Comparison of ENCODE assay signal across 8 mouse cellular contexts in genomic region chr4:150257252-150258204, GRCm38 (mm10). TPM values are rescaled to one million over a fixed set of nuclear protein-coding genes. Genes with fewer than 3 reads are reported as not detected.
DNase-seq lines count a peak whose midpoint lies in the region; ATAC-seq and TF ChIP-seq lines count a peak whose summit lies in the region.

No protein-coding gene starts in this region.

- no peak for TF ChIP-seq EP300 in liver, embryonic 14.5 days (IDR thresholded peaks at IDR 0.05; ENCODE audit: low read depth)

- H3K27me3 ChIP-seq in embryonic facial prominence, embryonic 15.5 days: no peaks in the 10 kb centered on the region
- no peaks in the 10 kb centered on the region for H3K27me3 ChIP-seq in heart, embryonic 14.5 days (ENCODE audit: control insufficient read depth, insufficient read depth, low read length)
- H3K27me3 ChIP-seq in kidney, postnatal 0 days (ENCODE audit: insufficient read depth, low read length): no peaks in the 10 kb centered on the region
- H3K27me3 ChIP-seq in liver, embryonic 14.5 days (ENCODE audit: control insufficient read depth, insufficient read depth, low read length): no peaks in the 10 kb centered on the region
- H3K27me3 ChIP-seq in neural tube, embryonic 11.5 days (ENCODE audit: control insufficient read depth, insufficient read depth, low read length): no peaks in the 10 kb centered on the region
- no peaks in the 10 kb centered on the region for H3K27me3 ChIP-seq in stomach, embryonic 14.5 days (ENCODE audit: control insufficient read depth, insufficient read depth, low read length)

- no peak overlapping the region for H3K4me3 ChIP-seq in embryonic facial prominence, embryonic 15.5 days (replicated peaks)
- H3K4me3 ChIP-seq in heart, embryonic 14.5 days (ENCODE audit: control insufficient read depth in 1 of 2, insufficient read depth in 1 of 2, low read depth in 1 of 2, low read length in 2 of 2): no peak overlapping the region
- H3K4me3 ChIP-seq in kidney, postnatal 0 days (replicated peaks; ENCODE audit: low read depth, low read length): no peak overlapping the region
- no peak overlapping the region for H3K4me3 ChIP-seq in liver, embryonic 14.5 days (ENCODE audit: insufficient read depth in 1 of 2, low read depth in 2 of 2, low read length in 2 of 2)
- no peak overlapping the region for H3K4me3 ChIP-seq in neural tube, embryonic 11.5 days (ENCODE audit: low read depth, low read length)
- H3K4me3 ChIP-seq in stomach, embryonic 14.5 days (ENCODE audit: low read depth, low read length): no peak overlapping the region

- peak; percentile 80 to 81 for DNase-seq in B cell, adult 2 months
- peak; percentile 87 for DNase-seq in adrenal gland, postnatal 25 days
- DNase-seq in kidney, postnatal 0 days (ENCODE audit: low spot score): peak; percentile 93
- peak in 2 of 3 experiments; percentile 47 to 50 for DNase-seq in liver, embryonic 14.5 days (ENCODE audit: low read depth in 3 of 3, low spot score in 3 of 3)
- peak; percentile 86 for DNase-seq in neural tube, embryonic 11.5 days (ENCODE audit: low spot score)

- H3K27ac ChIP-seq in embryonic facial prominence, embryonic 15.5 days (replicated peaks): peak overlapping the region; percentile 40; the same call in 1 of the 2 replicates
- peak overlapping the region; percentile 55 to 68 for H3K27ac ChIP-seq in heart, embryonic 14.5 days (replicated peaks in 1 of 2; ENCODE audit: control insufficient read depth in 1 of 2, insufficient read depth in 1 of 2, low read depth in 2 of 2, low read length in 2 of 2)
- peak overlapping the region; percentile 33; the same call in 1 of the 2 replicates for H3K27ac ChIP-seq in kidney, postnatal 0 days
- no peak overlapping the region for H3K27ac ChIP-seq in liver, embryonic 14.5 days
- 0 out of 2 replicates have a peak overlapping the region, but pooled peaks have one; percentile 46 for H3K27ac ChIP-seq in neural tube, embryonic 11.5 days (ENCODE audit: low read depth, low read length)
- peak overlapping the region; percentile 76; the same call in 1 of the 2 replicates for H3K27ac ChIP-seq in stomach, embryonic 14.5 days (ENCODE audit: low read length)

- ATAC-seq in embryonic facial prominence, embryonic 15.5 days (ENCODE audit: insufficient number of reproducible peaks, low FRiP score, low TSS enrichment, low read depth): peak; percentile 56
- peak; percentile 70 for ATAC-seq in heart, embryonic 14.5 days (ENCODE audit: insufficient number of reproducible peaks, insufficient read depth, low FRiP score, low read depth)
- ATAC-seq in kidney, postnatal 0 days (replicated peaks; ENCODE audit: low FRiP score, low read depth): peak; percentile 76
- ATAC-seq in liver, embryonic 14.5 days (ENCODE audit: insufficient read depth): peak; percentile 55; the same call in 1 of the 2 replicates
- ATAC-seq in neural tube, embryonic 11.5 days (ENCODE audit: insufficient read depth, low FRiP score, low TSS enrichment): peak; percentile 50
- peak; percentile 74; the same call in 1 of the 2 replicates for ATAC-seq in stomach, embryonic 14.5 days (ENCODE audit: insufficient number of reproducible peaks, insufficient read depth, low FRiP score, low read depth)

- 47% methylated on average over 20 of the region's 20 CpGs for WGBS in embryonic facial prominence, embryonic 15.5 days
- WGBS in heart, embryonic 14.5 days: 11% methylated on average over 20 of the region's 20 CpGs
- 49% methylated on average over 20 of the region's 20 CpGs for WGBS in kidney, postnatal 0 days
- 47% methylated on average over 20 of the region's 20 CpGs for WGBS in liver, embryonic 14.5 days (ENCODE audit: insufficient replicate concordance)
- 59% methylated on average over 20 of the region's 20 CpGs for WGBS in neural tube, embryonic 11.5 days
- 43% methylated on average over 20 of the region's 20 CpGs for WGBS in stomach, embryonic 14.5 days

- peaks cover 21% of the 10 kb centered on the region for H3K4me1 ChIP-seq in embryonic facial prominence, embryonic 15.5 days
- H3K4me1 ChIP-seq in heart, embryonic 14.5 days (ENCODE audit: control insufficient read depth in 2 of 2, insufficient read depth in 2 of 2, low read length in 2 of 2): peaks cover 14 to 19% of the 10 kb centered on the region in 2 experiments
- no peaks in the 10 kb centered on the region; the same call in 1 of the 2 replicates for H3K4me1 ChIP-seq in kidney, postnatal 0 days (replicated peaks; ENCODE audit: insufficient read depth, low read length)
- no peaks in the 10 kb centered on the region for H3K4me1 ChIP-seq in liver, embryonic 14.5 days (replicated peaks; ENCODE audit: control insufficient read depth in 2 of 2, insufficient read depth in 2 of 2, low read length in 1 of 2)
- 0 out of 2 replicates have a peak, but pooled peaks cover 4% of the 10 kb centered on the region for H3K4me1 ChIP-seq in neural tube, embryonic 11.5 days (ENCODE audit: control insufficient read depth, insufficient read depth, low read length)
- peaks cover 8% of the 10 kb centered on the region; the same call in 1 of the 2 replicates for H3K4me1 ChIP-seq in stomach, embryonic 14.5 days (ENCODE audit: control insufficient read depth, insufficient read depth, low read length)

- H3K9me3 ChIP-seq in embryonic facial prominence, embryonic 15.5 days (replicated peaks): no peaks in the 10 kb centered on the region
- H3K9me3 ChIP-seq in heart, embryonic 14.5 days (ENCODE audit: control insufficient read depth, low read length): no peaks in the 10 kb centered on the region
- H3K9me3 ChIP-seq in kidney, postnatal 0 days (replicated peaks; ENCODE audit: low read length): no peaks in the 10 kb centered on the region
- no peaks in the 10 kb centered on the region for H3K9me3 ChIP-seq in liver, embryonic 14.5 days (ENCODE audit: control insufficient read depth, low read length)
- H3K9me3 ChIP-seq in neural tube, embryonic 11.5 days (ENCODE audit: control insufficient read depth, low read length): no peaks in the 10 kb centered on the region
- H3K9me3 ChIP-seq in stomach, embryonic 14.5 days (ENCODE audit: control insufficient read depth, low read depth, low read length): no peaks in the 10 kb centered on the region

- no peak overlapping the region for H3K4me2 ChIP-seq in embryonic facial prominence, embryonic 15.5 days (replicated peaks)
- peak overlapping the region; percentile 27 for H3K4me2 ChIP-seq in heart, embryonic 14.5 days (ENCODE audit: low read length)
- H3K4me2 ChIP-seq in kidney, postnatal 0 days (ENCODE audit: low read length): no peak overlapping the region
- no peak overlapping the region for H3K4me2 ChIP-seq in liver, embryonic 14.5 days (ENCODE audit: low read depth)
- H3K4me2 ChIP-seq in neural tube, embryonic 11.5 days (ENCODE audit: low read depth): no peak overlapping the region
- H3K4me2 ChIP-seq in stomach, embryonic 14.5 days (replicated peaks; ENCODE audit: low read depth, low read length): no peak overlapping the region

- H3K36me3 ChIP-seq in embryonic facial prominence, embryonic 15.5 days: no peaks in the 10 kb centered on the region
- peaks cover 19% of the 10 kb centered on the region for H3K36me3 ChIP-seq in heart, embryonic 14.5 days (ENCODE audit: control insufficient read depth, insufficient read depth, low read length)
- H3K36me3 ChIP-seq in kidney, postnatal 0 days (ENCODE audit: insufficient read depth, low read length): no peaks in the 10 kb centered on the region
- H3K36me3 ChIP-seq in liver, embryonic 14.5 days (replicated peaks; ENCODE audit: control insufficient read depth, insufficient read depth, low read depth): no peaks in the 10 kb centered on the region
- H3K36me3 ChIP-seq in neural tube, embryonic 11.5 days (ENCODE audit: control insufficient read depth, insufficient read depth, low read length): no peaks in the 10 kb centered on the region
- no peaks in the 10 kb centered on the region for H3K36me3 ChIP-seq in stomach, embryonic 14.5 days (ENCODE audit: control insufficient read depth, insufficient read depth, low read length)

- TF ChIP-seq CTCF in kidney, postnatal 0 days (IDR thresholded peaks at IDR 0.05; ENCODE audit: low read depth): peak; percentile 98
- peak; percentile 95 for TF ChIP-seq CTCF in liver, embryonic 14.5 days (IDR thresholded peaks at IDR 0.05; ENCODE audit: low read depth)

- H3K9ac ChIP-seq in embryonic facial prominence, embryonic 15.5 days: no peak overlapping the region
- peak overlapping the region; percentile 50 for H3K9ac ChIP-seq in heart, embryonic 14.5 days (ENCODE audit: low read length)
- no peak overlapping the region for H3K9ac ChIP-seq in kidney, postnatal 0 days (ENCODE audit: low read depth, low read length)
- no peak overlapping the region for H3K9ac ChIP-seq in liver, embryonic 14.5 days (replicated peaks)
- H3K9ac ChIP-seq in neural tube, embryonic 11.5 days (ENCODE audit: low read length): no peak overlapping the region; the same call in 1 of the 2 replicates
- no peak overlapping the region; the same call in 1 of the 2 replicates for H3K9ac ChIP-seq in stomach, embryonic 14.5 days (replicated peaks; ENCODE audit: low read depth, low read length)

RNA-seq across cellular contexts. Expression of gene Eno1, which starts 21.0 kb away (rescaled TPM):
- total RNA-seq in adrenal gland, postnatal 25 days (2021): 428 and 430 TPM in 2 replicates
- polyA plus RNA-seq in embryonic facial prominence, embryonic 15.5 days (2015; fragmentation: Nextera tagmentation; extraction: Ambion mirVana): 1,331 and 1,435 TPM in 2 replicates
- 1,771 and 1,859 TPM in 2 replicates for polyA plus RNA-seq in heart, embryonic 14.5 days (2014; fragmentation: Nextera tagmentation; extraction: Ambion mirVana)
- polyA plus RNA-seq in kidney, postnatal 0 days (2015; fragmentation: Nextera tagmentation; extraction: Ambion mirVana): 1,062 and 1,157 TPM in 2 replicates
- 167 and 215 TPM in 2 replicates for polyA plus RNA-seq in liver, embryonic 14.5 days (2012; rRNA removed)
- polyA plus RNA-seq in liver, embryonic 14.5 days (2014; fragmentation: Nextera tagmentation; extraction: Ambion mirVana): 451 and 488 TPM in 2 replicates
- polyA plus RNA-seq in neural tube, embryonic 11.5 days (2014; fragmentation: Nextera tagmentation; extraction: Ambion mirVana): 1,923 and 1,983 TPM in 2 replicates
- polyA plus RNA-seq in stomach, embryonic 14.5 days (2014; fragmentation: Nextera tagmentation; extraction: Ambion mirVana): 1,497 and 1,560 TPM in 2 replicates

RNA-seq across cellular contexts. Expression of gene Rere, which starts 23.9 kb away (rescaled TPM):
- 158 and 177 TPM in 2 replicates for total RNA-seq in adrenal gland, postnatal 25 days (2021)
- polyA plus RNA-seq in embryonic facial prominence, embryonic 15.5 days (2015; fragmentation: Nextera tagmentation; extraction: Ambion mirVana): 26.5 and 27.2 TPM in 2 replicates
- polyA plus RNA-seq in heart, embryonic 14.5 days (2014; fragmentation: Nextera tagmentation; extraction: Ambion mirVana): 25.9 and 28.5 TPM in 2 replicates
- polyA plus RNA-seq in kidney, postnatal 0 days (2015; fragmentation: Nextera tagmentation; extraction: Ambion mirVana): 29.1 and 29.8 TPM in 2 replicates
- 4.8 and 5.6 TPM in 2 replicates for polyA plus RNA-seq in liver, embryonic 14.5 days (2012; rRNA removed)
- polyA plus RNA-seq in liver, embryonic 14.5 days (2014; fragmentation: Nextera tagmentation; extraction: Ambion mirVana): 5.1 and 8.8 TPM in 2 replicates
- 51.5 and 52.0 TPM in 2 replicates for polyA plus RNA-seq in neural tube, embryonic 11.5 days (2014; fragmentation: Nextera tagmentation; extraction: Ambion mirVana)
- 41.1 and 45.2 TPM in 2 replicates for polyA plus RNA-seq in stomach, embryonic 14.5 days (2014; fragmentation: Nextera tagmentation; extraction: Ambion mirVana)

RNA-seq across cellular contexts. Expression of gene Car6, which starts 56.4 kb away (rescaled TPM):
- total RNA-seq in adrenal gland, postnatal 25 days (2021): 1.1 and 1.3 TPM in 2 replicates
- 0.37 and 0.84 TPM in 2 replicates for polyA plus RNA-seq in embryonic facial prominence, embryonic 15.5 days (2015; fragmentation: Nextera tagmentation; extraction: Ambion mirVana)
- polyA plus RNA-seq in heart, embryonic 14.5 days (2014; fragmentation: Nextera tagmentation; extraction: Ambion mirVana): not detected in 2 replicates
- polyA plus RNA-seq in kidney, postnatal 0 days (2015; fragmentation: Nextera tagmentation; extraction: Ambion mirVana): not detected in 2 replicates
- polyA plus RNA-seq in liver, embryonic 14.5 days (2012; rRNA removed): 0.02 and 0.17 TPM in 2 replicates
- 0.09 TPM in 1 of 2 replicates, not detected in the other for polyA plus RNA-seq in liver, embryonic 14.5 days (2014; fragmentation: Nextera tagmentation; extraction: Ambion mirVana)
- polyA plus RNA-seq in neural tube, embryonic 11.5 days (2014; fragmentation: Nextera tagmentation; extraction: Ambion mirVana): 0.39 TPM in 1 of 2 replicates, not detected in the other
- polyA plus RNA-seq in stomach, embryonic 14.5 days (2014; fragmentation: Nextera tagmentation; extraction: Ambion mirVana): not detected in 2 replicates
